Mouse (Mus musculus) liver, embryonic 14.5 days (tissue): Measurements from ENCODE around the gene Faap24.

Source experiments
- CTCF ChIP-seq: IDR thresholded peaks from 2 replicates; pipeline ENCODE4 v1.5.1; 2016; ENCODE audit warnings: antibody characterized with exemption, low read depth, control low read depth
- EP300 ChIP-seq: IDR thresholded peaks from 2 replicates; pipeline ENCODE4 v1.6.1; 2016; ENCODE audit warnings: antibody characterized with exemption, low read depth

- no peak for TF ChIP-seq EP300
- no peak for TF ChIP-seq CTCF
Measured at GRCm38 (mm10) chr7:35347918-35348700, 48.5 kb downstream of the Faap24 start.
